Mouse (Mus musculus): ENCODE measurements around the gene Apaf1.

DNA sequence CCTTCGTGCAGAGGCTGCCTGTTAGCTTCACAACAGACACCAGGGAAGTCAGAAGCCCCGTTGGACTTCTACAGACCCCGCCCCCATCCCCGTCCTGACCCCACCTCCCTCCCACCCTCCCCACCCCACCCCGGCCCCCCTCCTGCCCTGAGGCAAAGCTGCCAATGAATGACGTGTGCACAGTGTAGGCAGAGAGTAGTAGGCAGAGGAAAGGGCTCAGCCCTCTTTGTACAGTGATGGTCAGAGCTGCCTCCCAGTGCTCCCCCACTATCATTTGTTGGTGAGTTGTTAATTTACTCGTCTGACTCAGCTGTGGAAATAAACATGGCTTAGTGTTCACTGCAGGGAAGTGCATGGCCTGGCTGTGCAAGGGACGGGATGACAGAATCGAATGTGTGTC, 118.1 kb downstream of the Apaf1 start:
- TF ChIP-seq MAFK (IDR thresholded peaks at IDR 0.05; ENCODE audit: insufficient read depth, low read depth, low read length), result no peak
- TF ChIP-seq ZNF384 (IDR thresholded peaks at IDR 0.05; ENCODE audit: low read depth, low read length), result no peak
- no peak for TF ChIP-seq CHD2 (IDR thresholded peaks at IDR 0.05; ENCODE audit: low read depth, low read length)
- TF ChIP-seq ZC3H11A (IDR thresholded peaks at IDR 0.05; ENCODE audit: borderline replicate concordance, low read depth, low read length), result no peak
- TF ChIP-seq HCFC1 (IDR thresholded peaks at IDR 0.05; ENCODE audit: borderline replicate concordance, insufficient read depth, low read length), result no peak
